Mouse (Mus musculus) heart, postnatal 25 days (tissue): ENCODE measurements around the gene Fam193a. TPM values are rescaled to one million over a fixed set of nuclear protein-coding genes. Genes with fewer than 3 reads are reported as not detected.

Experiments
- DNase-seq: peaks from one replicate; pipeline ENCODE4 v3.0.0; 2022; ENCODE audit warnings: low spot score
- intact Hi-C: fragments of 180-260 bp; cut with DNase I; formaldehyde crosslinking; loops from one replicate; pipeline ENCODE4 v1.15.1; 2025
- total RNA-seq, 2 experiments: library from RNA; stranded (reverse); gene quantifications; 2 replicates each; pipeline ENCODE4 v1.2.3; 2021

Gene Fam193a
- total RNA-seq, 2 experiments from 2014 or later, result 24.3 to 29.7 TPM

- intact Hi-C loops, result no loop called here
- DNase-seq, result no peak
Observed at GRCm38 (mm10) chr5:34439768-34440167, 70.0 kb downstream of the Fam193a start.

DNA sequence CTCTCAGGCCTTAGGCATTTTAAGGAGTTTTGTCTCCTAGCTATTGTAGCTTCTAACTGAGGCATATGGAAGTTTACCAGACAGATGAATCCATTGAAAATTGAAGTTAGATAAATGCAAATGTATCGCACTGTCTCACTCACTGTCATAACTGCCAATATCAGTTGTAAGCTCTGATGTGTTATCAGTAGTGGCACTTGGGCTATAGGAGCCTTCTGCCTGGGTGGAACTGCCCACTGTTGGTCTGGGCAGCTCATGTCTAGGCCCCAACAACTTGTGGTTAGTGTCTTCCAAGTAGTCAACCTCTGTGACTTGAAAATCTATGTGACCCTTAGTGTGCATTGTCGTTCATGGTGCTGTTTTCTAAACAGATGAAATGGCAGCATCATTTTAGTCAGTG is 72.1 kb downstream of the Fam193a start:
- no peak for DNase-seq

DNA sequence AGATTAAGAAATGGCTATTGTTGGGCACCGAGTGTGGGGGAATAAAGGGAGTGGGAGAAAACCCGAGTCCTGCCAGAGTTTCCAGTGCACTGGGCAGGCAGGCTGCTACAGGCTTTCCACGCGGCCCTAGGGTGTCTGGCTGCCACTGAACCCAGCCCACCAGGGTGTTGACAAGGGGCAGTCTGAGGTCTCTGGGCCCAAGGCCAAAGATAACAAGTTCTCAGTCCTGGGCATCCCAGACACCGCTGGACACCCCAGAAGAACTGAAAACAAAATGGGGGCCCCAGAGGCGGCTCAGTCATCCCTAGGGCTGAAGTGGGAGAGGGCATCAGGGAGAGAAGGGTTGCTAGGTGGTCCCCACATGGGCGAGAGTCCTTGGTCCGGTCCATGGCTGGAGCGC is 76.5 kb downstream of the Fam193a start:
- intact Hi-C loops, result no loop called here
- no peak for DNase-seq

More for the DNA sequence above, 72.1 kb downstream of the Fam193a start:
- intact Hi-C loops, result no loop called here

- intact Hi-C loops, result no loop called here
- DNase-seq, result no peak
Observed at GRCm38 (mm10) chr5:34458994-34459393, 89.3 kb downstream of the Fam193a start.

DNA sequence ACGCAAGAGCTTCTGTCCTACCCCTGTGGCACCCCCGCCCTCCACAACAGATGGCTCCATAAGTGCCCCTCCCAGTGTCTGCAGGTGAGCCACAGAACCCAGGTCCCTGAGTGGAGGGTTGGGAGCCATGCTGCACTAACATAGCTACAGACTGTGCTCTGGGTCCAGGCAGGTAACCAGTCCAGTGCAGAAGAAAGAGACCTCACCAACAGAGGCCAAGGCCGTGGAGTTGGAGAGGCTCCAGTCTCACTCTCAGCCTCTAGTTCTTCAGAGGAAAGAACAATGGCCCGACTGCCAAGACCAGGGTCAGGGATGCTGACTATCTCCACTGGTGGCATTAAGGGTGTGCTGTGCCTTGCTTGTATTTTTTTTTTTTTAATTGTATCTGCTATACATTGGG is 91.6 kb downstream of the Fam193a start:
- intact Hi-C loops, result no loop called here
- no peak for DNase-seq

DNA sequence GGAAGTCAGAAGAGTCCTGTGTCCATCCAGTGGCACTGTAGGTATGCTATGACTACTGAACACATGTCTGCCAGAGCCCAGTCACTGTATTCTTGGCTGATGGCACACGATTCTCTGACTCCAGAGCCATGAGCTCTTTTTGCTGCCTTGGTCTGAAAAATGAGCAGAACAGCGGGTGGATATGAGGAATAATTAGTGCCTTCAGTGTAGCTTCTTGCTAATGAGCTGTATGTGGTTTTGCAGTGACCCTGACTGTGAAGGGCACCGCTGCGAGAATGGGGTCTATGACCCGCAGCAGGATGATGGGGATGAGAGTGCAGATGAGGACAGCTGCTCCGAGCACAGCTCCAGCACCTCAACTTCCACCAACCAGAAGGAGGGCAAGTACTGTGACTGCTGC is 92.1 kb downstream of the Fam193a start:
- intact Hi-C loops, result no loop called here
- DNase-seq, result no peak

GRCm38 (mm10) chr5:34466079-34466478 is 96.3 kb downstream of the Fam193a start:
- no peak for DNase-seq
- intact Hi-C loops, result no loop called here

- no peak for DNase-seq
- intact Hi-C loops, result no loop called here
Observed at GRCm38 (mm10) chr5:34466648-34467047, 96.9 kb downstream of the Fam193a start.

- intact Hi-C loops, result no loop called here
- no peak for DNase-seq
Observed at GRCm38 (mm10) chr5:34468039-34468775, 98.5 kb downstream of the Fam193a start.

DNA sequence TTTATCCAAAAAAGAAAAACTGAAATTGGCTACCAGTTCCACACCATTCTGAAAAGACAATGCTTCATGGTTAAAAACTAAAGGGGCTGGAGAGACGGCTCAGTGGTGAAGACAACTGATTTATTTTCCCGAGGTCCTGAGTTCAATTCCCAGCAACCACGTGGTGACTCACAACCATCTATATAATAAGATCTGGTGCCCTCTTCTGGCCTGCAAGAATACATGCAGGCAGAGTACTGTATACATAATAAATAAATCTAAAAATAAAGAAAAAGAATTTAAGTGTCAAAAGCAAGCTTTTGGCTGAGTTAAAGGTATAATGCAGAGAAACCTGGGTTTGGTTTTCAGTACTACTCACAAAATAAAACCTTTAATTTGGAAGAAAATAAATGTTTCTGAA is 111.2 kb downstream of the Fam193a start:
- intact Hi-C loops, result no loop called here
- no peak for DNase-seq

DNA sequence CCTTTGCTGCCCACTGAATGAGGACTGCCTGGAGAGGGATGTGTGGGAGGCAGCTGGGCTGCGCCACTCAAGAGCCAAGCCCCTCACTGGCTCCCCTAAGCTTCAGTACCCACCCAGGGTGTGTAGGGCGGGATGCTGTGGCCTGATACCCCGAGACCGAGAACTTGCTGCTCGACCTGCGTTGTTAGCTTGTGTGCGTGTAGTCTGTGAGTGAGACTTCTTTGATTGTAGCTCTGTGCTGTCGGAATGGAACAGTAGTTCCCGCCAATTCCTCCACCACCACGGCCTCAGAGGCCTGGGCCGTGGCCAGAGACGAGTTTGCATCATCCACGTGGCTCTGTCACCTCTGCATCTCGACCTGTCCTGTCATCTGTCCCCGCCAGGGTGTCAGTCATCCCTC is 116.0 kb downstream of the Fam193a start:
- intact Hi-C loops, result no loop called here
- no peak for DNase-seq

DNA sequence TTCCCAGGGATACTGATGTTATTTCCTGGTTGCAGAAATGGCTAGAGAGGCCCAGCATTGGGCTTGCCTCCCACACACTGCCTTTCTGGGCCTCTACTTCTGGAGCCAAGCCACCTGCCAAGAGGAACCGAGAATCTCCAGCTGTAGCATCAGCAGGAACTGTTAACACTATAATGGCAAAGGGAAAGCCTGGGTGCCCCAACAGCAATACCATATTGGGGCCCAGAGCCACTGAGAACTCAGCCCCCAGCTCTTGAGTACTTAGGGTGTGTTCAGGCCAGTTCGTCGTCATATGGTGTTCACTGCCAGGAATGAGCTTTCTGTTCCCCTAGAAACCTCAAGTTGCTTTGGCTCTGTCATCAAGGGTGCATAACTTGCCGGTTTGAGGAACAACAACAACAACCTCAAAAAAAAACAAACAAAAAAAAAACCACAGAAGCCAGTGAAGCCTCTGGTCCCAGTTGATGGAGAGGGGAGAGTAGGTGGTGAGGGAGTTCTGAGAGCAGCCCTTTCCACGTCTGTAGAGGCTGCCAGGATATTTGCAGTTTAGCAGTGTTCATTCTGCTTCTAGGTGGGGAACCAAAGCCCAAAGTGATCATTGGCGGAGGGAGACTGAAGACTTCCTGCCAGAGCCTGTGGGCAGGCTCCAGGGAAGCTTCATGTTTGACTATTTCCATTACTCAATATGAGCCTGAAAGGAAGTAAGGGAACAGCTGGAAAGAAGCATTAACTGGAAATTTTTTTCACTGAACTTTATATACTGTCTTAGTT is 117.8 kb downstream of the Fam193a start:
- peak; percentile 58 for DNase-seq
- intact Hi-C loops, result no loop called here

DNA sequence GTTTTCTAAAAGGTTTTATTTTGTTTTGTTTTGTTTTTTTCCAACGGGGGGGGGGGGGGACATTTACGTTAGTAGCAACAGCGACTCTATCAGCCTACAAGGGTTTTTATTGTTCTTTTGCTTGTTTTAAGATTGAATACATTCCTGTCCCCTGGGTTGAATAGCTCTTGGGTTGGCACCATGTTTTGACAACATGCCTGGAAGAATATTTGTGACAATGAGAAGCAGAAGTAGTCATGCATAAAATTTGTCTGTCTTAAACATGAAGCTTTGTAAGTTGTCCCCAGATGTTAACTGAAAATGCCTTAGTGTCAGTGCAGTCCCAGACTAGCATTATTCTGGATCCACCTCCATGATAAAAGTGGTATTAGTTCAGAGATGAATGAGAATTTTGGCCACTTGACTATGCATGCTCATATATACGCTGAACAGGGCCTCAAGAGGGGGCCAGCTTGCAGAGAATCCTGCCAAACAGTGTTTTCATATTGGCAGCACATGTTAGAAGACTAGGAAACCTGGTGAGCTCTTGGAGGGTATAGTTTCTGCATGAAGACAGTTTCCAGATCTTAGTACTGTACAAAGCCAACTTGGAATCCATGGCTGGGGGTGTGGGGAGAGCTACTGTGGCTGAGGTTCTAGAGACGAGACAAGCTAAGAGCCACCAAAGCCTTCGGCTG is 119.1 kb downstream of the Fam193a start:
- intact Hi-C loops, result no loop called here
- DNase-seq, result no peak

GRCm38 (mm10) chr5:34489418-34489787 is 119.7 kb downstream of the Fam193a start:
- DNase-seq, result no peak

DNA sequence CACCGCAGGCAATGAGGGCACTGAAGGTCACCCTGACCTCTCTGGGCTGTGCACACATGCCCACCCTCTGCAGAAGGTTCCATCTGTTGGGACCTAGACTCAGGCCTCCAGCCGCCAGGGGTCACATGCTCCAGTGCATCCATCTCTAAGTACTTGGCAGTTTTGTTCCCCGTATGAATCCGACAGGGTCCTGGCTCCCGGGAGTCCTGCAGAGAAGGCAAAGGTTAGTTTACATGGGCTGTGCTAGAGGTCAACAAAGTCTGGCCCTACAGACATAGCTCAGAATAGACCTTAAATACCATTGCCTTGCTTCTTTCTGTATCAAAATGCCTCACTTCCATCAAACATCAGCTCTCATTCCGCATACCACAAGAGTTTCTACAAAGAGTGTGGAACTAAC is 127.0 kb downstream of the Fam193a start:
- intact Hi-C loops, result no loop called here
- no peak for DNase-seq

More at GRCm38 (mm10) chr5:34489418-34489787, 119.7 kb downstream of the Fam193a start:
- intact Hi-C loops, result no loop called here

DNA sequence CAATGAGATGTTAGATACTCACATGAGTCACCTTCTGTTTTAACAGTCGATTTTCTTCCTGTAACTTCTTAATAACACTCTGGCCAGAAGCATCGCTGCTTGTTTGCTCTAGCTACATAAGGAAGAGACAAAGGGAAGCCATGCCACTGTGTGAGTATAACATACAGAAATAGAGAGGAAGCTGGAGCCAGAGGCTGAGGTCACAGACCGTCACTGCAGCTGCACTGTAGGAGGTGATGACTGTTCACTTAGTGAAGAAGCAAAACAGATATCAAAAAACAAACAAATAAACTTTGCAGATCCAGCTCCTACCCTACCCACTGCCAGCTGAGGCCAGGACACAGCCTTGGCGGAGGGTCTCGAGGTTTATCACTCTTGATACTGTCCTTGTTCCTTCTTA is 131.2 kb downstream of the Fam193a start:
- intact Hi-C loops, result no loop called here
- DNase-seq, result no peak

GRCm38 (mm10) chr5:34501588-34501987 is 131.9 kb downstream of the Fam193a start:
- DNase-seq, result no peak
- intact Hi-C loops, result no loop called here

GRCm38 (mm10) chr5:34502411-34502810 is 132.7 kb downstream of the Fam193a start:
- DNase-seq, result no peak

DNA sequence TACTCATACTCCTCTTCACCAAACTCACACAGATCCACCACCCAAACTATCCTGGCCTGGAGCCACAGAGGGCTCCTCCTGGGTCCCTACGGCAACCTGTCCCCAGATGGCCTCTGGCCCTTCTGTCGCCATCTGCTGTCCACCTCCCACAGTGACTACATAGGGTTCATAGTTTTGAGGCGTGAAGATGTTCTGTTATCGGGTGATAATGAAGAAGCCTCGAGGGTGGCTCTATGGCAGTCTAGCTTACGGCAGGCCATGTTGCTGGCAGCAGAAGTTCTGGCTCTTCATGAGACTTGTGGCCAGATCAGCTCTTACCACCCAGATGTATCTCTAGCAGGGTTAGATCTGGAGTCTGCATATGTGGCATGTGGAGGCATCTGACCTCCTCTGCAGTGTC is 133.1 kb downstream of the Fam193a start:
- intact Hi-C loops, result no loop called here
- no peak for DNase-seq

More at GRCm38 (mm10) chr5:34502411-34502810, 132.7 kb downstream of the Fam193a start:
- intact Hi-C loops, result no loop called here

GRCm38 (mm10) chr5:34512486-34512885 is 142.8 kb downstream of the Fam193a start:
- intact Hi-C loops, result loop anchor here (10.0 kb wide), 1 partner anchor 252 kb away; the partner anchor contains the start of gene Htt

More at GRCm38 (mm10) chr5:34512486-34512885, 142.8 kb downstream of the Fam193a start:
- no peak for DNase-seq
